Mouse (Mus musculus) embryonic facial prominence, embryonic 11.5 days (tissue): ENCODE measurements at regions not wholly inside any gene's neighbourhood (a gene's known extent, or its start where the extent isn't known, plus 50 kb on each side); places are given as distances from the start of the nearest gene placed in this dataset.
"Not testable (repeated sequence)": the region's sequence is repeated elsewhere in the genome, so short reads cannot be mapped to it uniquely, and the experiment has no call there.

Experiments
- ATAC-seq: fragments of 200-750 bp; cut with Nextera tagmentation; replicated peaks from 2 replicates; pipeline ENCODE4 v1.8.0; 2017; ENCODE audit warnings: low read depth; ENCODE audit not compliant: insufficient number of reproducible peaks, low FRiP score, low TSS enrichment
- DNase-seq: peaks from one replicate; pipeline ENCODE4 v3.0.0-alpha.2; 2015; ENCODE audit warnings: low spot score
- H3K27ac ChIP-seq: fragments of 300-500 bp; sonication (generic); replicated peaks from 2 replicates; pipeline ENCODE4 v1.5.1; 2014; ENCODE audit warnings: mild to moderate bottlenecking, low read depth, low read length, control low read depth
- H3K27me3 ChIP-seq: fragments of 300-500 bp; sonication (generic); 2 replicates; pipeline ENCODE4 v1.6.1; 2014; ENCODE audit warnings: mild to moderate bottlenecking, low read length, moderate library complexity, mixed read lengths; ENCODE audit not compliant: control insufficient read depth, insufficient read depth
- H3K36me3 ChIP-seq: fragments of 300-500 bp; sonication (generic); replicated peaks from 2 replicates; pipeline ENCODE4 v1.6.1; 2014; ENCODE audit warnings: low read depth, mild to moderate bottlenecking, low read length, moderate library complexity, mixed read lengths; ENCODE audit not compliant: control insufficient read depth, insufficient read depth
- H3K4me1 ChIP-seq: fragments of 300-500 bp; sonication (generic); 2 replicates; pipeline ENCODE4 v1.6.1; 2014; ENCODE audit warnings: low read length, mixed read lengths; ENCODE audit not compliant: control insufficient read depth, insufficient read depth
- H3K4me2 ChIP-seq: fragments of 300-500 bp; sonication (generic); 2 replicates; pipeline ENCODE4 v1.6.1; 2014; ENCODE audit warnings: low read depth, mild to moderate bottlenecking, control low read depth, low read length, moderate library complexity
- H3K4me3 ChIP-seq: fragments of 300-500 bp; sonication (generic); 2 replicates; pipeline ENCODE4 v1.5.1; 2014; ENCODE audit warnings: low read depth, low read length, control low read depth
- H3K9ac ChIP-seq: fragments of 300-500 bp; sonication (generic); replicated peaks from 2 replicates; pipeline ENCODE4 v1.6.1; 2014; ENCODE audit warnings: mild to moderate bottlenecking, control low read depth, low read length
- H3K9me3 ChIP-seq: fragments of 300-500 bp; sonication (generic); replicated peaks from 2 replicates; pipeline ENCODE4 v1.6.1; 2016; ENCODE audit warnings: mild to moderate bottlenecking, low read length, inconsistent platforms, mixed read lengths; ENCODE audit not compliant: control insufficient read depth
- WGBS: fragments of 180-500 bp; shearing (Covaris S2); extraction: QIAGEN DNeasy Blood & Tissue Kit; methylation state at CpG from one replicate; pipeline ENCODE4 v1.1.7; 2014; 5-methylcytosine and 5-hydroxymethylcytosine counted together

DNA sequence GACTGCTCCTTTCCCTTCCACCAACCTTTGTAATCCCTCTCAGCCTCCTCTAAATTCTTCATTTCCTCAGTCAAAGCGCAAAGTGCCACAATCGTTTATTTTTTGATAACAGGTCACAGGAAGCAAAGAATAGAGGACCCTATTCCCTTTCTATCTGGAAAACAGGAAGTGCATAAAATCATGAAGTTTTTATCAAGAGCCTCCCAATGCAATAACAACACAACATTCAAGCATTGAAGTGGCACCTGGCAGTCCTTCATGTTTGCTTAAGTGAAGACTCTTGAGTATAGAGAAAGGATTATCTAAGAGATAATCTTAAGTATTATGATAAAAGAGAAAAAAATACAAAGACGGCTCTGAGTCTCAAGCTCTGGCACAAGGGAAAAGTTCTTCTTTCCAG is 111.9 kb downstream of the Ibtk start:
- Histone ChIP-seq H3K4me1 (no peaks in the 10 kb centered on the region), H3K27me3 (no peaks in the 10 kb centered on the region), H3K27ac (no peak overlapping the region), H3K36me3 (no peaks in the 10 kb centered on the region), H3K4me3 (no peak overlapping the region), H3K9ac (no peak overlapping the region), H3K9me3 (no peaks in the 10 kb centered on the region), H3K4me2 (no peak overlapping the region)
- DNase-seq (no peak), ATAC-seq (no peak)
- WGBS: 87% methylated on average over 3 of the region's 3 CpGs

DNA sequence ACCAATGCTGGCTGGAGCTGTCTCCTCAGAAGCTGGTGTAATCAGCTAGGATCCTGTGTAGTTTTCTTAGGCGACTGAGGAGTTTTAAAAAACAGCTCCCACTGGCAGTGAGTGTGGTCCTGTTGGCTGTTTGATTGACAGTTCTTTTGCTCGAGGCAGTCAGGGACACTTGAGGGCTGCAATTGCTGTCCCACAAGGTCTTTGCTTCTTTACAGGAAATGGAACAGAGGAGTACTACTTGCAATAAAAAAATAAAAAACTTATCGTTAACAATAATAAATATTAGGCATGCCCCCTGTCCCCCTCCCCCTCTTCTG is 113.0 kb downstream of the Ibtk start:
- no peak for ATAC-seq
- 47% methylated on average over 3 of the region's 3 CpGs for WGBS
- no peak for DNase-seq
- H3K9me3 ChIP-seq: no peaks in the 10 kb centered on the region
- no peak overlapping the region for H3K4me3 ChIP-seq
- H3K36me3 ChIP-seq: no peaks in the 10 kb centered on the region
- H3K9ac ChIP-seq: no peak overlapping the region
- no peak overlapping the region for H3K4me2 ChIP-seq
- H3K4me1 ChIP-seq: no peaks in the 10 kb centered on the region
- H3K27me3 ChIP-seq: no peaks in the 10 kb centered on the region
- H3K27ac ChIP-seq: no peak overlapping the region

DNA sequence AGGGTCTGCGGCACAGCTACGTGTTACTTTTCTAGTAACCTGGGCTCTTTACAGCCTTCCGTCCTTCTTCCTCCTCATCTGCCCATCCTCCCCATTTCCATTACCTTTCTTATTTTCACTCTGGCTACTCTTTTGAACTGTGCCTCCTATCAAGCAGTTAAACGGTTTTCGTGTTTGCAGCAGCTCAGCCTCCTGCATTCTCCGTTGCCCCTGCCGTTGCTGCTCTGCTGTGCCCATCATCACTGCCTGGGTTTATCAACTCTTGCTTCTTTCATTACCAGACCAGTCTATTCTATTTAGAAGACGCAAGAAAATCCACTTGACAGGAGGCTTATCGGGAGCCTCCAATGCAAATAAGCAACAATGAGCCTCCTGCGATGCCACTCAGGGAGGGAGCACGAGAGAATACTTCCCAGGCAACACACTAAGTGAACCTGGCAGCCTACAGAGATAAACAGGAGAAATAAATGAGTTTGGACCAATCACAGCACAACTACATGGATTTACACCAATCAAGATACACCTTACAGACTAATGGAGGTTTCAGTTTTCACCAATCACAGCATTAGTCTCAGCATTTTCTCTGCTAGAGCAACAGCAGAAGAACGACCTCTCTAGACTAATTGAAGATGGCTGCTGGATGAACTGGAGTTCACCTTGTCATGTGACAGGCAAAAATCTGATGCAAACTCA is 113.5 kb downstream of the Ibtk start:
- no peak overlapping the region for H3K4me3 ChIP-seq
- no peaks in the 10 kb centered on the region for H3K4me1 ChIP-seq
- H3K27me3 ChIP-seq: no peaks in the 10 kb centered on the region
- ATAC-seq (no peak), DNase-seq (peak; percentile 5)
- no peak overlapping the region for H3K9ac ChIP-seq
- H3K4me2 ChIP-seq: no peak overlapping the region
- no peaks in the 10 kb centered on the region for H3K9me3 ChIP-seq
- WGBS: 89% methylated on average over 12 of the region's 12 CpGs
- no peaks in the 10 kb centered on the region for H3K36me3 ChIP-seq
- H3K27ac ChIP-seq: no peak overlapping the region

DNA sequence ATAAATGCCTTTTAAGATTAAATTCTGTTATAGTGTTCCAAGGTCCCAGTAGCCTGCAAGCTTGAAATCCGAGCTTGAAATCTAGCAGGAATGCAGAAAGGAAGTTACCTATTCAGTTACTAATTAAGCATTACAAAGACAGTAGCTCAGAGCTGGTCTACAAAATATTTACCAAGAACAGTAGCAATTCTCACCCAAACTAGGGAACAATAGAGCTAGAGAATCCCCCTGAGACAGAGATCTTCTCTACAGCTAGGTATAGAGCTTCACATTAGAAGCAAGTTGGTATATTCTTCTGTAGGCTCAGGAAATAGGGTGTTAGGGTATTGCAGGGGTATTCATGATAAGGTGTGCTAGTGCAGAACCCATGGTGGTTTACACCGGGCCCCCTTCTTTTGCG is 114.3 kb downstream of the Ibtk start:
- not testable (repeated sequence) for H3K4me3 ChIP-seq, H3K9ac ChIP-seq, H3K9me3 ChIP-seq, H3K27ac ChIP-seq, H3K4me1 ChIP-seq, H3K4me2 ChIP-seq, H3K36me3 ChIP-seq, ATAC-seq, H3K27me3 ChIP-seq, DNase-seq
- 84% methylated on average over 3 of the region's 3 CpGs for WGBS

DNA sequence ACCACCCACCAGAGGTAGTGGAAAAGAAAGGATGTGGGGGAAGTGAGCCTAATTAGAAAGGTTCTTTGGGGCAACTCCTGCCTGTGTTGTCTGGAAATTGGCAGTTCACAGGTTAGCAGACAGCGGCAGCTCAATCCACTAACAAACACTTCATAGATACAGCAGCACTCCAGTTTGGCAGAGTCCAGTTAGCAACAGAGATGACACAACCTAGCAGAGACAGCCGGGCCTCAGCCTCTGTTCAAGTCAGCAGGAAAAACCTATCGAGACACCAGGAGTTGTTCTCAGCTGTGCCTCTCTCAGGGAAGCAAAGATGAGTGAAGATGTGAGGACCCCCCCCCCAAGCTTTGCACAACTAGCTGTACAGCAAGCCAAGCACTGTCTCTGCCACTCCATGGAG is 131.2 kb downstream of the Ibtk start:
- Histone ChIP-seq H3K4me1 (no peaks in the 10 kb centered on the region), H3K27me3 (no peaks in the 10 kb centered on the region), H3K9me3 (no peaks in the 10 kb centered on the region), H3K4me2 (no peak overlapping the region), H3K36me3 (no peaks in the 10 kb centered on the region), H3K27ac (no peak overlapping the region), H3K9ac (no peak overlapping the region), H3K4me3 (no peak overlapping the region)
- DNase-seq (no peak), ATAC-seq (no peak)
- 96% methylated on average over 3 of the region's 3 CpGs for WGBS

DNA sequence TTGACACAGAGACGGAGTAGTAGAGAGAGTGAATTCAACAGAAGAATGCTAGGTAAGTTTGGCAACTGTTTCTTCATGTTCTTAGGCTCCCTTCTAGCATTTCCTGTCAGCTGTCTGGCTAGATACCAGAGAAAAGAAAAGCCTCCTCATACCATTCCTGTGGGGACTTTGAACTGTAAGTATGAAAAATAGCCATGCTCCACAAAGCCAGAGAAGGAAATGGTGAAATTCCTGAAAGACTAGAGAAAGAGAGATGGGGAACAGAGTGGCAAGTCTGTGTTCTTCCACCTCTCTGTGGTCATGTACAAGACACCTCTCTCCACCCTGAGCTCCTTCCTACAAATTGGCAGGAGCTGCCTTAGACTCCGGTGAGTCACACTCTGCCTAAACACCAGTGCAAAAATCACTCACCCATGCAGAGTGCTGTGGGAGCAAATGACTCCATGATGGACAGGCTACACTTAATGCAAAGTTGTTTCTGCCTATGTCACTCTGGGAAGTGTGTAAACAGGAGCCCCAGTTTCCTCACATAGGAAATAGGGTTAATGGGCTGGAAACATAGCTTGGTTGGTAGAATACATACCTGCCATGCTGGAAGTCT is 131.9 kb downstream of the Ibtk start:
- no peaks in the 10 kb centered on the region for H3K9me3 ChIP-seq
- no peaks in the 10 kb centered on the region for H3K4me1 ChIP-seq
- H3K27me3 ChIP-seq: no peaks in the 10 kb centered on the region
- no peak overlapping the region for H3K9ac ChIP-seq
- 75% methylated on average over 2 of the region's 2 CpGs for WGBS
- no peak for DNase-seq
- ATAC-seq: no peak
- H3K4me2 ChIP-seq: no peak overlapping the region
- no peak overlapping the region for H3K27ac ChIP-seq
- H3K4me3 ChIP-seq: no peak overlapping the region
- no peaks in the 10 kb centered on the region for H3K36me3 ChIP-seq

DNA sequence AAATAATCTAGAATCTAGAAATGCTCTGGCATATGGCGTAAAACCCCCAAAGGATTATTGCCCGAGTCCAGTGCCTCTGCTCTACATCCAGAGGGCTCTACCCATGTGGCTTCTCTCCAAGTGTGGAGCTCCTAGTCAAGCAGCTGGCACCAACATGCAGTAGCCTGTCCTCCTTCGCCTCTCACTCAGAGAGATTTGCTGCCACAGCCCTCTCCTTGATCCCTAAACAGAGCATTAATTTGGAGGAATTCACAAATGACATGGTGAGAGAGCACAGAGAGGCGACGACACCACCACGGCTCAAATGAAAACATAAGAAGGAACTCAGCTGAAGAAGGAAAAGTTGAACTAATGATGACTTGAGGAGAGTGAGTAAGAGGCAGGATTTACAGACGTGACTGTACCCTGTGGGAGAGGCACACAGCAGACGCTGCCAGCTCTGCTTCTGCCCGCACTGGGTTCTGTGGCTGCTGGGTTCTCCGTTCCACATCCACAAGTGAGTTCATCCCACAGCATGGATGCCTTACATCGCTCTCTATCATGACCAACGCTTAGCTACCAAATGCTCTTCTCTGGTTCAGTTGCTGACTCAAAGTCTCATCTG is 132.8 kb downstream of the Ibtk start:
- H3K4me1 ChIP-seq: no peaks in the 10 kb centered on the region
- H3K4me3 ChIP-seq: no peak overlapping the region
- H3K36me3 ChIP-seq: no peaks in the 10 kb centered on the region
- DNase-seq (no peak), ATAC-seq (no peak)
- no peaks in the 10 kb centered on the region for H3K9me3 ChIP-seq
- H3K27me3 ChIP-seq: no peaks in the 10 kb centered on the region
- H3K9ac ChIP-seq: no peak overlapping the region
- 85% methylated on average over 12 of the region's 12 CpGs for WGBS
- no peak overlapping the region for H3K4me2 ChIP-seq
- H3K27ac ChIP-seq: no peak overlapping the region

DNA sequence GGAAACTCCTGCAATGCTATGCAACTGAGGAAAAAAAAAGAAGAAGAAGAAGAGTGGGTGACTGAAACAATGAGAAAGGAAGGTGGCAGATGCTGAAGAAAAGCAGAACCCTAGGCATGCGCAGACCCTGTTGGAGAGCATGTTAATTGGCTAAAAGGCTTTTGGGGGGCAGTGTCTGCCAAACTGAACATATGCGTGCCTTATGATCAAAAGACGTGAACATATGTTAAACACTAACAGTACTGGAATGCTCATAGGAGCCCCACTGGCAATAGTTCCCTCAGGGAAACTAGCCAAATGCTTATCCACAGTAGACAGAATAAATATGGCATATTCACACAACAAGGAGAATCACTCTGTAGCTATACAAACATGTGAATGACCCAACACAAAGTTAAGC is 140.0 kb downstream of the Ibtk start:
- Histone ChIP-seq H3K4me3 (no peak overlapping the region), H3K4me2 (no peak overlapping the region), H3K4me1 (no peaks in the 10 kb centered on the region), H3K27ac (no peak overlapping the region), H3K27me3 (no peaks in the 10 kb centered on the region), H3K36me3 (no peaks in the 10 kb centered on the region), H3K9ac (no peak overlapping the region), H3K9me3 (no peaks in the 10 kb centered on the region)
- DNase-seq: peak; percentile 1
- 78% methylated on average over 3 of the region's 3 CpGs for WGBS
- no peak for ATAC-seq
